Mouse (Mus musculus): ENCODE data around the gene Taf1. TPM values are rescaled to one million over a fixed set of nuclear protein-coding genes. Genes with fewer than 3 reads are reported as not detected.
"Not testable (repeated sequence)": the region's sequence is repeated elsewhere in the genome, so short reads cannot be mapped to it uniquely, and the experiment has no call there.

Taf1 gene
- 19.7 and 20.5 TPM in 2 replicates for polyA plus RNA-seq (2014; fragmentation: Nextera tagmentation; extraction: Ambion mirVana)

DNA sequence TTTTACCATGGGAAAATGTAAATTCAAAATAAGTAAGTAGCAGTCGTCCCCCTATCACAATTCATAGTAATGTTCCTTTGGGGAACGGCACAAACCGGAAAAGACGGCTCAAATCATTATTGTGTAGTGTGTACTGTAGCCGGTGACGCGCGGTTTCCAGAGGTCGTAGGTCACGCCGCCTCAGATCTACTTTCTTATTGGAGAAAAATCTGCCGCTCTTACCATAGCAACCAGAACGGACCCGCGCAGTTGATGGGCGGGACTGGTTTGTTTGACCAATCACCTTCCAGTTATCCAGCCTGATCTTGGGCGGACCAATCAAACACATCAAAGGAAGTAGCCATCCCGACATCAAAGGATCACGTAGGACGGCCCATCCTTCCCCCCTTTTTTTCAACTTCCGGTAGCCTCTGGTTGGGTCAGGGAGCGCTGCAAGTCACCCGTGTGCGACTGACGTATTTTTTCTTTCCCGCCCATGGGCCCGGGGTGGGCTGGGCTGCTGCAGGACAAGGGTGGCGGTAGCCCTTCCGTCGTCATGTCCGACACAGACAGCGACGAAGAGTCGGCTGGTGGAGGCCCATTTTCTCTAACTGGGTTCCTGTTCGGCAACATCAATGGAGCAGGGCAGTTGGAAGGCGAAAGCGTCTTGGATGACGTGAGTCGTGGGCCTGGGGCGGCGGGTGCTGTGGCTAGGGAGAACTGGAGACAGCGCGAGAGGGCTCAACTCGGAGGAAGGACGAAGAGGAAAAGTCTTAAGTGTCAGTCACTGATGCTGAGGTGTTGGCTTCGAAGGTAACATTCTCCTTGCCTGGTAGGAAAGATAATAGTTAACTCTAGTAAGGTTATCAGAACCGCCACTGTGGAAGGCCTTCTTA lies at the start of gene Taf1:
Taf1 (plus strand) TSS at position 388 of the 875 bp plus-strand sequence.
- Histone ChIP-seq H3K4me2 (replicated peaks; ENCODE audit: low read depth, low read length) (peak within 1 kb of the TSS; percentile 49), H3K4me3 (ENCODE audit: low read depth, low read length) (peak within 1 kb of the TSS; percentile 51), H3K27me3 (ENCODE audit: control insufficient read depth, insufficient read depth, low read length) (no peaks in the 10 kb centered on the region), H3K9me3 (ENCODE audit: control insufficient read depth, low read depth, low read length) (no peaks in the 10 kb centered on the region), H3K9ac (replicated peaks; ENCODE audit: low read depth, low read length) (peak within 1 kb of the TSS; percentile 45), H3K4me1 (ENCODE audit: control insufficient read depth, insufficient read depth, low read length) (no peaks in the 10 kb centered on the region; the same call in 1 of the 2 replicates), H3K27ac (ENCODE audit: low read length) (peak within 1 kb of the TSS; percentile 58; the same call in 1 of the 2 replicates), H3K36me3 (ENCODE audit: control insufficient read depth, insufficient read depth, low read length) (no peaks in the 10 kb centered on the region)
- 20% methylated on average over 47 of the region's 47 CpGs for WGBS
- ATAC-seq (ENCODE audit: insufficient number of reproducible peaks, insufficient read depth, low FRiP score, low read depth) = peak; percentile 99

GRCm38 (mm10) chrX:101486487-101487152 lies 45.9 kb upstream of the Taf1 start:
- WGBS = 37% methylated on average over 10 of the region's 12 CpGs
- H3K27ac ChIP-seq (ENCODE audit: low read length); H3K9ac ChIP-seq (replicated peaks; ENCODE audit: low read depth, low read length); H3K4me1 ChIP-seq (ENCODE audit: control insufficient read depth, insufficient read depth, low read length); H3K27me3 ChIP-seq (ENCODE audit: control insufficient read depth, insufficient read depth, low read length); ATAC-seq (ENCODE audit: insufficient number of reproducible peaks, insufficient read depth, low FRiP score, low read depth); H3K9me3 ChIP-seq (ENCODE audit: control insufficient read depth, low read depth, low read length); H3K36me3 ChIP-seq (ENCODE audit: control insufficient read depth, insufficient read depth, low read length); H3K4me3 ChIP-seq (ENCODE audit: low read depth, low read length); H3K4me2 ChIP-seq (replicated peaks; ENCODE audit: low read depth, low read length): not testable (repeated sequence)

DNA sequence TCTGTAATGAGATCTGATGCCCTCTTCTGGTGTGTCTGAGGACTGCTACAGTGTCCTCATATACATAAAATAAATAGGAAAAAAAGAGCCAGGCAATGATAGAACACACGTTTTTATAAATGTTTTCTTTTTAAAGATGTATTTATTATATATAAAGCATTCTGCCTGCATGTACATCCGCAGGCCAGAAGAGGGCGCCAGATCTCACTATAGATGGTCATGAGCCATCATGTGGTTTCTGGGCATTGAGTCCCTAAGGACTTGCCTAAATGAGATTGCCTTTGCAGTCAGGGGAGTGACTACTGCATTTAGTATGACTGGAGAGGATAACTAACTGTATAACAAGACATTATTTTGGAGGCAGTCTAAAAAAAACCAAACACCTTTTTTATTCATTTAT lies 27.9 kb upstream of the Taf1 start:
- Histone ChIP-seq H3K9ac (replicated peaks; ENCODE audit: low read depth, low read length) (no peak overlapping the region), H3K4me1 (ENCODE audit: control insufficient read depth, insufficient read depth, low read length) (no peaks in the 10 kb centered on the region), H3K9me3 (ENCODE audit: control insufficient read depth, low read depth, low read length) (no peaks in the 10 kb centered on the region), H3K27me3 (ENCODE audit: control insufficient read depth, insufficient read depth, low read length) (no peaks in the 10 kb centered on the region), H3K4me3 (ENCODE audit: low read depth, low read length) (no peak overlapping the region), H3K36me3 (ENCODE audit: control insufficient read depth, insufficient read depth, low read length) (no peaks in the 10 kb centered on the region), H3K27ac (ENCODE audit: low read length) (no peak overlapping the region), H3K4me2 (replicated peaks; ENCODE audit: low read depth, low read length) (no peak overlapping the region)
- 21% methylated on average over 3 of the region's 3 CpGs for WGBS
- ATAC-seq (ENCODE audit: insufficient number of reproducible peaks, insufficient read depth, low FRiP score, low read depth) = no peak

GRCm38 (mm10) chrX:101515710-101516109 lies 16.8 kb upstream of the Taf1 start:
- WGBS = 17% methylated on average over 2 of the region's 2 CpGs
- Histone ChIP-seq H3K36me3 (ENCODE audit: control insufficient read depth, insufficient read depth, low read length) (no peaks in the 10 kb centered on the region), H3K9me3 (ENCODE audit: control insufficient read depth, low read depth, low read length) (no peaks in the 10 kb centered on the region), H3K27me3 (ENCODE audit: control insufficient read depth, insufficient read depth, low read length) (no peaks in the 10 kb centered on the region), H3K9ac (replicated peaks; ENCODE audit: low read depth, low read length) (no peak overlapping the region), H3K4me3 (ENCODE audit: low read depth, low read length) (no peak overlapping the region), H3K4me2 (replicated peaks; ENCODE audit: low read depth, low read length) (no peak overlapping the region), H3K27ac (ENCODE audit: low read length) (no peak overlapping the region), H3K4me1 (ENCODE audit: control insufficient read depth, insufficient read depth, low read length) (no peaks in the 10 kb centered on the region)
- no peak for ATAC-seq (ENCODE audit: insufficient number of reproducible peaks, insufficient read depth, low FRiP score, low read depth)

- H3K9ac ChIP-seq (replicated peaks; ENCODE audit: low read depth, low read length) = no peak overlapping the region
- no peak overlapping the region for H3K27ac ChIP-seq (ENCODE audit: low read length)
- H3K36me3 ChIP-seq (ENCODE audit: control insufficient read depth, insufficient read depth, low read length) = no peaks in the 10 kb centered on the region
- no peaks in the 10 kb centered on the region for H3K27me3 ChIP-seq (ENCODE audit: control insufficient read depth, insufficient read depth, low read length)
- WGBS = 92% methylated on average over 4 of the region's 4 CpGs
- no peak for ATAC-seq (ENCODE audit: insufficient number of reproducible peaks, insufficient read depth, low FRiP score, low read depth)
- H3K4me2 ChIP-seq (replicated peaks; ENCODE audit: low read depth, low read length) = no peak overlapping the region
- no peak overlapping the region for H3K4me3 ChIP-seq (ENCODE audit: low read depth, low read length)
- H3K9me3 ChIP-seq (ENCODE audit: control insufficient read depth, low read depth, low read length) = no peaks in the 10 kb centered on the region
- H3K4me1 ChIP-seq (ENCODE audit: control insufficient read depth, insufficient read depth, low read length) = no peaks in the 10 kb centered on the region
Observed at GRCm38 (mm10) chrX:101518006-101518405, 14.5 kb upstream of the Taf1 start.

DNA sequence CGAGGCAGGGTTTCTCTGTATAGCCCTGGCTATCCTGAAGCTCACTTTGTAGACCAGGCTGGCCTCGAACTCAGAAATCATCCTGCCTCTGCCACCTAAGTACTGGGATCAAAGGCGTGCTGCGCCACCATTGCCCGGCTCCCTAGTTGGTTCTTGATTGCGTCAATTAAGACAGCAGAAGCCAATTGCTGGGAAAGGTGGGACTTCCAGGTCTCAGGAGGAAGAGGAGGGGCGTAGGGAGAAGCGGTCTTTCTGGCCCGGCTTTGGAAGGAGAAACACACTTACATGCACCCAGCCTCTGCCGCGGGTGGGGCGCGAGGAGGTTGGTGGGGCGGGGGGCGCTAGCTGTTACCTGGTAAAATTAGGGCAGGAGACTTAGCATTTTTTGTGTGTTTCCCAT lies 10.5 kb upstream of the Taf1 start:
- Histone ChIP-seq H3K9ac (replicated peaks; ENCODE audit: low read depth, low read length) (no peak overlapping the region), H3K4me3 (ENCODE audit: low read depth, low read length) (no peak overlapping the region), H3K4me1 (ENCODE audit: control insufficient read depth, insufficient read depth, low read length) (no peaks in the 10 kb centered on the region), H3K27ac (ENCODE audit: low read length) (no peak overlapping the region), H3K27me3 (ENCODE audit: control insufficient read depth, insufficient read depth, low read length) (no peaks in the 10 kb centered on the region), H3K9me3 (ENCODE audit: control insufficient read depth, low read depth, low read length) (no peaks in the 10 kb centered on the region), H3K36me3 (ENCODE audit: control insufficient read depth, insufficient read depth, low read length) (no peaks in the 10 kb centered on the region), H3K4me2 (replicated peaks; ENCODE audit: low read depth, low read length) (no peak overlapping the region)
- no peak for ATAC-seq (ENCODE audit: insufficient number of reproducible peaks, insufficient read depth, low FRiP score, low read depth)
- WGBS = 76% methylated on average over 15 of the region's 15 CpGs

DNA sequence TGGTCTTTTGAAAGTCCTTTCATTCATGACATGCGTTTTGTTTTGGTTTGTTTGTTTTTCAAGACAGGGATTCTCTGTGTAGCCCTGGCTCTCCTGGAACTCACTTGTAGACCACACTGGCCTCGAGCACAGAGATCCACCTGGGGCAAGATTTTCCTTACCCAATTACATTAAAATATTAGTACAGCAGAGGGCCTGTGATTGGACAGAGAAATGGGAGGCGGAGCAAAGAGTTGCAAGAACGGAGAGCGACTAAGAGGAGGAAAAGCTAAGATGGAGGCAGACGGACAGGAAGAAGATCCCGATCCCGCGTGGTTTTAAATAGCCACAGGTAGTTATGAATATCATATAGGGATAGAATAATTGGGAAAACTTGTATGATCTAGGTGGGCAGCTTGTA lies 5.2 kb upstream of the Taf1 start:
- H3K9ac ChIP-seq (replicated peaks; ENCODE audit: low read depth, low read length) = no peak overlapping the region
- H3K4me3 ChIP-seq (ENCODE audit: low read depth, low read length) = peak overlapping the region; percentile 15; the same call in 1 of the 2 replicates
- no peak overlapping the region for H3K4me2 ChIP-seq (replicated peaks; ENCODE audit: low read depth, low read length)
- H3K9me3 ChIP-seq (ENCODE audit: control insufficient read depth, low read depth, low read length) = no peaks in the 10 kb centered on the region
- H3K27me3 ChIP-seq (ENCODE audit: control insufficient read depth, insufficient read depth, low read length) = no peaks in the 10 kb centered on the region
- H3K27ac ChIP-seq (ENCODE audit: low read length) = no peak overlapping the region
- H3K36me3 ChIP-seq (ENCODE audit: control insufficient read depth, insufficient read depth, low read length) = no peaks in the 10 kb centered on the region
- no peak for ATAC-seq (ENCODE audit: insufficient number of reproducible peaks, insufficient read depth, low FRiP score, low read depth)
- 45% methylated on average over 9 of the region's 9 CpGs for WGBS
- no peaks in the 10 kb centered on the region for H3K4me1 ChIP-seq (ENCODE audit: control insufficient read depth, insufficient read depth, low read length)

GRCm38 (mm10) chrX:101585455-101585854 lies 52.9 kb downstream of the Taf1 start:
- H3K27ac ChIP-seq (ENCODE audit: low read length) = no peak overlapping the region
- no peaks in the 10 kb centered on the region for H3K9me3 ChIP-seq (ENCODE audit: control insufficient read depth, low read depth, low read length)
- no peak overlapping the region for H3K4me3 ChIP-seq (ENCODE audit: low read depth, low read length)
- ATAC-seq (ENCODE audit: insufficient number of reproducible peaks, insufficient read depth, low FRiP score, low read depth) = no peak
- no peaks in the 10 kb centered on the region for H3K4me1 ChIP-seq (ENCODE audit: control insufficient read depth, insufficient read depth, low read length)
- no peak overlapping the region for H3K4me2 ChIP-seq (replicated peaks; ENCODE audit: low read depth, low read length)
- WGBS = 87% methylated on average over 1 of the region's 1 CpGs
- H3K27me3 ChIP-seq (ENCODE audit: control insufficient read depth, insufficient read depth, low read length) = no peaks in the 10 kb centered on the region
- H3K36me3 ChIP-seq (ENCODE audit: control insufficient read depth, insufficient read depth, low read length) = no peaks in the 10 kb centered on the region
- H3K9ac ChIP-seq (replicated peaks; ENCODE audit: low read depth, low read length) = no peak overlapping the region
